Mouse (Mus musculus) intestine, postnatal 0 days (tissue): ENCODE data around the gene Timp3. TPM values are rescaled to one million over a fixed set of nuclear protein-coding genes. Genes with fewer than 3 reads are reported as not detected.

Experiments
- ATAC-seq: fragments of 200-750 bp; cut with Nextera tagmentation; 2 replicates; pipeline ENCODE4 v1.8.0; 2017; ENCODE audit warnings: mild to moderate bottlenecking, moderate TSS enrichment, moderate library complexity
- H3K27ac ChIP-seq: fragments of 300-500 bp; sonication (generic); 2 replicates; pipeline ENCODE4 v1.5.1; 2014; ENCODE audit warnings: mild to moderate bottlenecking, low read depth, low read length, moderate library complexity
- H3K27me3 ChIP-seq: fragments of 300-500 bp; sonication (generic); replicated peaks from 2 replicates; pipeline ENCODE4 v1.6.1; 2014; ENCODE audit warnings: low read length, mixed read lengths; ENCODE audit not compliant: control insufficient read depth, insufficient read depth
- H3K36me3 ChIP-seq: fragments of 300-500 bp; sonication (generic); 2 replicates; pipeline ENCODE4 v1.6.1; 2014; ENCODE audit warnings: mild to moderate bottlenecking, moderate library complexity; ENCODE audit not compliant: control insufficient read depth, insufficient read depth
- H3K4me1 ChIP-seq: fragments of 300-500 bp; sonication (generic); replicated peaks from 2 replicates; pipeline ENCODE4 v1.6.1; 2014; ENCODE audit warnings: antibody characterized with exemption, low read length, mixed read lengths; ENCODE audit not compliant: control insufficient read depth, insufficient read depth
- H3K4me2 ChIP-seq: fragments of 300-500 bp; sonication (generic); replicated peaks from 2 replicates; pipeline ENCODE4 v1.6.1; 2014; ENCODE audit warnings: low read depth, mild to moderate bottlenecking, moderate library complexity
- H3K4me3 ChIP-seq: fragments of 300-500 bp; sonication (generic); 2 replicates; pipeline ENCODE4 v1.5.1; 2014; ENCODE audit warnings: low read depth, low read length
- H3K9ac ChIP-seq: fragments of 300-500 bp; sonication (generic); 2 replicates; pipeline ENCODE4 v1.6.1; 2014; ENCODE audit warnings: mild to moderate bottlenecking, low read depth, low read length
- H3K9me3 ChIP-seq: fragments of 300-500 bp; sonication (generic); 2 replicates; pipeline ENCODE4 v1.6.1; 2016; ENCODE audit warnings: mixed run types; ENCODE audit not compliant: control insufficient read depth
- CTCF ChIP-seq: sonication (generic); IDR thresholded peaks from 2 replicates; pipeline ENCODE4 v1.5.1; 2016; ENCODE audit warnings: low read depth, mild to moderate bottlenecking, control low read depth, antibody characterized with exemption, moderate library complexity
- WGBS: fragments of 180-500 bp; shearing (Covaris S2); extraction: QIAGEN DNeasy Blood & Tissue Kit; methylation state at CpG from one replicate; pipeline ENCODE4 v1.1.7; 2014; 5-methylcytosine and 5-hydroxymethylcytosine counted together
- polyA plus RNA-seq: library from polyadenylated mRNA; unstranded; fragments of >200 nt; fragmentation: Nextera tagmentation; extraction: Ambion mirVana; gene quantifications from 2 replicates; pipeline ENCODE4 v1.2.1, GENCODE M21; 2015

Timp3 gene
- polyA plus RNA-seq, 1 experiment from 2014 or later = 24.2 TPM

GRCm38 (mm10) chr10:86318552-86319140, 18.5 kb downstream of the Timp3 start:
- H3K4me2 ChIP-seq = no peak overlapping the region
- H3K27ac ChIP-seq = no peak overlapping the region
- 90% methylated on average over 5 of the region's 5 CpGs for WGBS
- no peaks in the 10 kb centered on the region for H3K27me3 ChIP-seq
- no peak for TF ChIP-seq CTCF
- no peaks in the 10 kb centered on the region for H3K4me1 ChIP-seq
- no peaks in the 10 kb centered on the region for H3K36me3 ChIP-seq
- H3K4me3 ChIP-seq = no peak overlapping the region
- no peak overlapping the region for H3K9ac ChIP-seq
- no peak for ATAC-seq
- no peaks in the 10 kb centered on the region for H3K9me3 ChIP-seq

GRCm38 (mm10) chr10:86319526-86319925, 19.4 kb downstream of the Timp3 start:
- no peak overlapping the region for H3K4me3 ChIP-seq
- H3K4me2 ChIP-seq = no peak overlapping the region
- no peaks in the 10 kb centered on the region for H3K9me3 ChIP-seq
- 54% methylated on average over 3 of the region's 3 CpGs for WGBS
- ATAC-seq = no peak
- no peak for TF ChIP-seq CTCF
- H3K36me3 ChIP-seq = no peaks in the 10 kb centered on the region
- no peaks in the 10 kb centered on the region for H3K27me3 ChIP-seq
- no peak overlapping the region for H3K9ac ChIP-seq
- no peak overlapping the region for H3K27ac ChIP-seq
- no peaks in the 10 kb centered on the region for H3K4me1 ChIP-seq

GRCm38 (mm10) chr10:86320204-86320603, 20.0 kb downstream of the Timp3 start:
- Histone ChIP-seq H3K9ac (no peak overlapping the region), H3K4me2 (no peak overlapping the region), H3K36me3 (no peaks in the 10 kb centered on the region), H3K9me3 (no peaks in the 10 kb centered on the region), H3K4me1 (no peaks in the 10 kb centered on the region), H3K27me3 (no peaks in the 10 kb centered on the region), H3K27ac (no peak overlapping the region), H3K4me3 (no peak overlapping the region)
- 80% methylated on average over 5 of the region's 5 CpGs for WGBS
- no peak for ATAC-seq
- no peak for TF ChIP-seq CTCF

GRCm38 (mm10) chr10:86321194-86321593, 21.0 kb downstream of the Timp3 start:
- no peak overlapping the region for H3K9ac ChIP-seq
- no peak overlapping the region for H3K27ac ChIP-seq
- TF ChIP-seq CTCF = no peak
- H3K36me3 ChIP-seq = no peaks in the 10 kb centered on the region
- no peak overlapping the region for H3K4me2 ChIP-seq
- 81% methylated on average over 8 of the region's 8 CpGs for WGBS
- no peaks in the 10 kb centered on the region for H3K4me1 ChIP-seq
- no peak overlapping the region for H3K4me3 ChIP-seq
- no peak for ATAC-seq
- H3K27me3 ChIP-seq = no peaks in the 10 kb centered on the region
- no peaks in the 10 kb centered on the region for H3K9me3 ChIP-seq

GRCm38 (mm10) chr10:86322006-86322405, 21.8 kb downstream of the Timp3 start:
- Histone ChIP-seq H3K4me1 (no peaks in the 10 kb centered on the region), H3K27me3 (no peaks in the 10 kb centered on the region)
- no peak for ATAC-seq

GRCm38 (mm10) chr10:86323275-86323994, 23.3 kb downstream of the Timp3 start:
- WGBS = 78% methylated on average over 4 of the region's 4 CpGs
- Histone ChIP-seq H3K36me3 (no peaks in the 10 kb centered on the region), H3K9ac (no peak overlapping the region), H3K27ac (no peak overlapping the region), H3K4me2 (no peak overlapping the region), H3K4me3 (no peak overlapping the region), H3K4me1 (no peaks in the 10 kb centered on the region), H3K27me3 (no peaks in the 10 kb centered on the region), H3K9me3 (no peaks in the 10 kb centered on the region)
- TF ChIP-seq CTCF = no peak
- no peak for ATAC-seq

More at GRCm38 (mm10) chr10:86322006-86322405, 21.8 kb downstream of the Timp3 start:
- peak; percentile 46 for TF ChIP-seq CTCF
- Histone ChIP-seq H3K9me3 (no peaks in the 10 kb centered on the region), H3K4me3 (no peak overlapping the region), H3K27ac (no peak overlapping the region), H3K9ac (no peak overlapping the region), H3K36me3 (no peaks in the 10 kb centered on the region), H3K4me2 (no peak overlapping the region)
- 70% methylated on average over 1 of the region's 1 CpGs for WGBS
